Mouse (Mus musculus) natural killer cell, adult 2 months (primary cell): ENCODE results near the gene Ddr2.
A peak's percentile ranks its signal among the peaks of the same experiment; 100 is the strongest.
"Not testable (repeated sequence)": the region's sequence is repeated elsewhere in the genome, so short reads cannot be mapped to it uniquely, and the experiment has no call there.

Experiments used
- DNase-seq, 2 experiments: peaks; one replicate each; pipeline ENCODE4 v3.0.0; 2022; ENCODE audit warnings: low spot score in 2 of 2

Ddr2 gene

DNA sequence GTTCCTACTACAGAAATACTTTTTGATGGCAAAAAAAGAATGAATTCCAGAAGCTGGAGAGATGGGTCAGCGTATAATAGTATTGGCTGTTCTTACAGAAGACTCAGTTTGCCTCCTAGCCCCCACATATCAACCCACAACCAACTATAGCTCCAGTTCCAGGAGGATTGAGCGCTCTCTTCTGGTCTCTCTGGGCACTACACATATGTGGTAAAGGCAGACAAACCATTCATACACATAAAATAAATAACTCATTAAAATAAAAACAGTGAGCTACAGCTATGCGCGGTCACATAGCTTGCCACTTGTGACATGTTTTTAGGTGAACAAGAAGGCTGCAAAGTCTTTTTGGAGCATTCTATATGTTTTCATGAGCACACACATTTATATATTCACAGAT lies 71.2 kb downstream of the Ddr2 start:
- no peak for DNase-seq

DNA sequence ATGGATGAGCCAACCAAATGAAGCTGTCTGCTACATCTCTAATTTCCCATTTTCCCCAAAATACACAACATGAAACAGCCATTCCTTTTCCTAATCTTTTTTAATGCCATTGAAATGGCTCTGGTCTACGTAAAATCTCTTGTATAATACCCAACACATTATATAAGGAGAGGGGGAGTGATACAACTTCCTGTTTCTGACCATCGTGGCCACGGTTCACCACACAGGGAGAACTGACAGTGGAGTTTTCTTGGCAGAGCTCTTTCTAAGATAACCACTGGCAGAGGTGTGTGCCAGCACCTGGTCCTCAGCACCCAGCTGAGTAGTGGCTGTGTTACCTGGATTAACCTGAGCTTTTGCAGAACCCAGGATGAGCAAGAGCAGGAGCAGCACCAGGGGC lies 75.0 kb downstream of the Ddr2 start:
- DNase-seq = no peak

DNA sequence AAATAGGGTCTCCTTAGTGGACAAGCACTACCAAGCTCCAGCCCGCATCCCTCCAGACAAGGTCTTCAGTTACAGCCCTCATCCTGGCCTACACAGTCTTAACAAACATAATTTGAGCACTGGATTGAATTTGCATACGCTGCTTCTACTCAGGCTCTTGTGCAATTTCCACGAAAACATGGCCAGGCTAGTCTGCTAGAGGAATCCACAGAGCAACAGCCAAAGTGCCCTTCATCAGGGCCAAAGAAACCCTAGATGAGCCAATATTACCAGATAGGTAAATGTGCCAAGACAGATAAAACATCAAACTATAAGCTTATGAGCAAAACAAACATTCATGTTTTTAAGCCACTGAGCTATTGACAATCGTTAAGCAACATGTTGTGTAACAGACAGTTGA lies 75.6 kb downstream of the Ddr2 start:
- no peak for DNase-seq

DNA sequence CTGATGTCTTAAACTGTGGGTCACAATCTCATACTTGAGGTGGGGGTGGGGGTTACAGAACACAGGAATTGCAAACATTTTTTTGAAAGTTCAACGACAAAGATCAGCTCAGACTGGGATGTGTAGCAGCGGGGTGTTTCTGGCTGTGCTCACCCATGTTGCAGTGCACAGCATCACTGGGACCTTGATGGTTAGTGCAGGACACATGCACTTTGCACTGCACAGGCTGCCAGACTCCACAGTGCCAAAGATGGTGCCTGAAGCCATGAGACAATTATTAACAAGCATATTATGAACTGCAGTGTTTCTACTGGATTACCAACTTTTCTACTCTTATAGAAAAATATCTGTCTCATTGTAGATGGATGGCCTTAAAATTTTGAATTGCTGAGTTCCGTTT lies 78.9 kb downstream of the Ddr2 start:
- no peak for DNase-seq

DNA sequence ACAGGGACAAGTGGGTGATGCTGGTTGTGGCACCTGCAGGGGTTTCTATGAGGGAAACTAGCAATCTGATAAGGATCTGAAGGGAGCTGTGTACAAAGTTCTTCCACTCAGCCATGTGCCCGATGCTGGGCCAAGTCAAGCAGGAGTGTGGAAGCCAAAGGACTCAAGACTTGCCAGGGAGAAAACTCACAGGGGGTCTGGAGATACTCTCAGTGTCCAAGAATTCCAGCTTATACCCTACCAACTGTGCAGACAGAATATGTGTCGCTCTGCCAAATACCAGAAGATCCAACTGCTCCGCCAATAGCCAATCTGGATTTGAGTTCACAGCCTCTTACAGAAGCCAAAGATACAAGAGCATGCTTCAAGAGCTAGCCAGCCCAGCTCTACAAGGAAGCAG lies 95.8 kb downstream of the Ddr2 start:
- no peak for DNase-seq

DNA sequence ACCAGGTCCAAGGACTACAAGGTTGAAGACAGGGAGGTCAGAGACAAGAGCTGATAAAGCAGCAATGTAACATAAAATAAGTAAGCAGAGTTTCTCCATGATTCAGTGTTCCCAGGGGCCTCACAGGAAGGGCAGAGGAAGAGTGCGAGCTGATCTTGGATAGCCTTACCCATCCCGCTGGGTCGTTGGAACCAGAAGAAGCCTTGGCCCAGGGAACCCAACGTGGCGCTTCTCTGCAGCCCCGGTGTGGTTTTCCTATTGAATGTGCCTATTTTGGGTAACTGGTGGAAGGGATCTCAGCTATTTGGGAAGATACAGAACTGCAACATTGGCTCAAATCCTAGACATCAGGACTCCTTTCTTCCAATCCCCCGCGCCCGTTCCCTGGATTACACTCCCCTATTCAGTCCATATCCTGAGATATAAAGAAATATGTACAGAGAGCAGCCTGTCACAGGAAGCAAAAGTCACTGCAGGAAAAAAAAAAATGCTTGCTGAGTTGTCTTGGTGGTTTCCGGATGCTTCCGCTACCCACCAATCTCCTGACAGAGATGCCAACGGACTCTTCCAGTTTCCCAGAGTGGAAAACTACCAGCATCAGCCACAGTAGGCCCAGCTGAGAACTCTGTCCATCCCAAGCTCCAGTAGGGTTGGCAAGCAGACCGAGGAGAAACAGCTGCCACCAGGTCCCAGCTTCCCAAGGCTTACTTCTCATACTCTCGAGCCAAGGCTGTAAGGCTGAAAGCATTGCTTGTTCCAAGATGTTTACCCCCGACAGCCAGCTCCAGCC lies 99.7 kb downstream of the Ddr2 start:
- no peak for DNase-seq

DNA sequence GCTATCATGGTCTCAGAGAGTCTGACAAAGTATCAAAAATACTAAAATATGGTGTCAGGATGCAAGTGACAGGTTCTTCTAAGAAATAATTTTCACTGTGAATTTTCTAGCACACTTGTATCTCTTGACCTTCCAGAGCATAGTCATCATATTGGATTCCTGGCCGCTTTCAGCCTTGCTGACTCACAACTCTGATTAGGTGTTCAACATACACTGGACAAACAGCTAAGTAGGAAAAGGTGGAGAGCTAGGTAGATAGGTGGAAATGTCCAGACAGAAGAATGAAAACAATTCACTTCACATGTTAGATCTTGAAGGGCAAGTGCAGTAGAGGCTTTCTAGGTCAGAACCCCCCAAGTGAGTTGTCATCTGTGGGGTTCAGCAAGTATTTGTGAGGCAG lies 101.3 kb downstream of the Ddr2 start:
- no peak for DNase-seq

DNA sequence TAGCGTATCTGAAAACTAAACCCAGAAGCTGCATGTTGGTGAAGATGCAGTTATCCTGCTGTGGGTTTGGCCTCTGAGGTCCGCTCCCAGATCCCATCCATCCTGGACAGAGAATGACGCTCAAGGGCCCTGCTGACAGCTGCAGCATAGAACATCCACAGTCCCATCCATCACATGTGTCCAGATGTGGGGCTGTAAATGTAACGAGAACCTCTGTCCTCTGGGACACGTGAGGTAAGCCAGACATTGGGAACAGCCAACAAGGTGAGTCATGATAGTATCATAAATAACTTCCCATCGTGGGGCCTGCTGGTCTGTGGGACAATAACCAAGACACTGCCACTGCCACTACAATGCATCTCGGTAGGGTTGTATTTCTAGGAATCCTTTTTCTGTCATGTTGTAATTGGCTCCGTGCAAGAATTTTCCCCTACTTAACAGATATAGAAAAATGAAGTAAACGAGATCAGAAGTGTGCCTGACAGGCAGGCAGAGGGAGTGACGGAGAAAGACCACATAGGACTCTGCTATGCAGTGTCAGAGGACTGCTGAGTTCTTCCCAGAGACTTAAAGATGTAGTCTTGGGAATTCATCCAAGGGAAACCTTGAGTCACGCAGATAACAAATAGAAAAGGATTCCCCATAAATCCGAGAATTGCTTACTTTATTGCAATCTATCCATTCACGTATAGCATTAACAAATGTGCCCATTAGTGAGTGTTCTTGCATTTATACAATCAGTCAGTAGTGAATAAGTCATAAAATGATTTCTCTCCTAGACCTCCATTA lies 101.9 kb downstream of the Ddr2 start:
- DNase-seq = no peak

DNA sequence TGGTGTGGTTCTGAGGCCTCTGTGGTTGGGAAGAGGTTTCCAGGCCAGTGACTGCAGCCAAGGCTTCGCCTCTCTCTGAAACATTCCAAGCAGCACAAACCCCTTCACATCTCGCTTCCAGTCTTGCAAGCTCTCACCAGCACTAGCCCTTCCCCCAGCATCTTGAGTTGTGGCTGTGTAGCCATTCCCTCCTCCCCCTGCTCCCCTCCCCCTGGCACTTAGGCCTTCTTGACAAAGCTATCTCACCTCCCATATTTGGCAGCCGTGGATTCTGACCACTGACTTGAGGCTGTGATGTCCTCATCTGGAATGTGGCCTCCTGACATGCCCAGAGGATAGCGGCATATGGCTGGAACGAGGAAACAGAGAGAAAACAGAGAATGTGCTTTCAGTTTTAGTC lies 104.0 kb downstream of the Ddr2 start:
- DNase-seq = no peak

DNA sequence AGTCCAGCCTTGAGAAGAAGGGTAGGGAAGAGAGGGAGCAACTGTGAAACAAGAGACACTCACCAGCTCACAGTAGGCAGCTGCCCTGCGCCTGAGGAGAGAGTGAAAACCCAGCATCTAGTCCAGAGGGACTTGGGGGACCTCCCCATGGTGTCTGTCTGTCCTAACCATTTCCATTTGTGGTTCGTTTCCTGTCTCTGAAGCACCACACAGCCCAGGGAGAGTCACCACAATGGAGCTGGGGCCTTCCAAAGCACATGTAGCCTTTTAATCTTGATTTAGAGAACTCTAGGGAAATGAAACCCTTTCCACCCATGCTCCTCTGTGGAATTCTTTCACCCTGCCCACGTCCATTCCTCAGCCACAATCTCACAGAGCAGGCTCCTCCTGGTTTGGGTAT lies 105.3 kb downstream of the Ddr2 start:
- DNase-seq = no peak

DNA sequence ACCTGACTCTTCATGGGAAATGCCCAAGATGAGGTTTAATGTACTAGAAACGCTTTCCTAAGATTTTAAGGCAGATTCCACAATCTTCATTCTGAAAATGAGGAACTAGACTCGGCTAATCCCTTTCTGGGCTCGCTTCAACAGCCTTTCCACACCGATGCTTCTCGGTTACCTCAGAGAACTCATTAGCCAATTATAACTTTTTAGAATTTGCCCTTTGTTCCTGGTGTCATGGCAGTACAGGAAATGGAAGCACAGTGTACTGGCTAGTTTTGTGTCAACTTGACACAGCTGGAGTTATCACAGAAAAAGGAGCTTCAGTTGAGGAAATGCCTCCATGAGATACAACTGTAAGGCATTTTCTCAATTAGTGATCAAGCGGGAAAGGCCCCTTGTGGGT lies 116.7 kb downstream of the Ddr2 start:
- not testable (repeated sequence) for DNase-seq

DNA sequence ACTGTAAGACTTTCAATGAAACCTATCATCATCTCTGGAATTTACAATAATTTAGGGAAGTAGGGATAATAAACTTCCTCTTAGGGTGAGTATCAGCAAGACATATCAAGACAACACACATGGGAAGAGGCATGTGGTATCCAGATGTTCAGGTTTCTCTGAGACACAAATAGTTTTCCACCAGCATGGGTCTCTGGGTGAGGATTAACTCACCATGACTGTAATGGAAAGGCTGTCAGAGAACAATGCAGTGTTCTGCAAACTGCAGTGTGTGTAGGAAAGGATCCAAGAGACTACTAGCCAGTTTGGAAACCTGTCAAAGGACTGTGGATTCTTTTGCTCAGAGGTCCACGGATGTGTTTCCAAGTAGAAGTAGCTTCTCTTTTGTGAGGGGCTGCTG lies 124.4 kb downstream of the Ddr2 start:
- DNase-seq = no peak

DNA sequence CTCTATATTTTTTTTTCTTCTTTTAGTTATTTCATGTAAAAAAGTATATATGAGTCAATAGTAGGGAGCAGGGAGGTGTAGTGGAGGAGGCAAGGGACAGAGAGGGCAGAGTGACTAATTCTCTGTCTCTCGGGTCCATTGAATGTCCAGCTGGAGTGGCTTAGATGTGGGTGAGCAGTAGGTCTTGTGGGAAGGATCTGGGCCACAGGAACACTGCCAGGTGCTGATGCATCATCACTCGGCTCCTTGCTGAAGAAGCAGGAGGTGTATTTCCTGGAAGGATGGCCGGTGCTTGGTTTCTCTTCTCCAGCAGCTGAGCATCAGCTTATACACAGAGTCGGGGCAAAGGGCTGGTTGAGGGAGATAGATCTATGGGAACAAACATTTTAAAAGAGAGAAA lies 132.9 kb downstream of the Ddr2 start:
- DNase-seq = no peak

DNA sequence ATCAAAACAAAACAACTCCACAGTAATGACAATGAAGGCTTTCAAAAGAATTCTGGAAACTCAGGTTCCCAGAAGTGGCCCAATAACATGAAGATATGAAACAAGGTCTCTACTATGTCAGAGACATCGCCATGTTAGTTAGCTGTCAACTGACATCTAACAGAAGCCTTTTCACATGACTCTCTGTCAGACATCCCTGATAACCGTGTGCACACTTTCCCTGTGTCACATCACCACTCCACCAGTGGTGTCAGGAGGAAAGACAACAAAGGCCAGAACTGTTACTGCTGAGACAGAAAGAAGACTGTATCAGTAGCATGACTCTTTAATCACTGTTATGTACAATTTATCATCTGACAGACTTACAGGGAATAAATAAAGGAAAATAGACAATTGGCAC lies 138.6 kb downstream of the Ddr2 start:
- no peak for DNase-seq

DNA sequence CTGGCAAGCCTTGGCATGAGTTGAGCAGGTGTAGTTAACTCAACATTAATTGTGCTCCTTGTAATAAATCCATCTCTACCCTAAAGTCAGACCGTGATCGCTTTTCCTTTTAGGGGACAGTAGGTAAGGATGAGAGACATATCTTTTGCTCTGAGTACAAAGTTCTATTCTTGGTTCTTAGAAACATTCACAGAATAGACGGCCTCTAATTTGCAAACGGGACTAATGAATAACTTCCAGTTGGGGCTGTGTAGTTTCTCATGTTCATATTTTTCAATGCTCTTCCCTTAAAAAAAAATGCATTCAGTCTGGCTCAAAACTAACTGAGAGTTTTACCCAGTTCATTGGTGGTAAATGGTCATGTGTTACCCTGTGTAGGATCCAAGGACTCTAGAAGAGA lies 139.6 kb downstream of the Ddr2 start:
- no peak for DNase-seq

DNA sequence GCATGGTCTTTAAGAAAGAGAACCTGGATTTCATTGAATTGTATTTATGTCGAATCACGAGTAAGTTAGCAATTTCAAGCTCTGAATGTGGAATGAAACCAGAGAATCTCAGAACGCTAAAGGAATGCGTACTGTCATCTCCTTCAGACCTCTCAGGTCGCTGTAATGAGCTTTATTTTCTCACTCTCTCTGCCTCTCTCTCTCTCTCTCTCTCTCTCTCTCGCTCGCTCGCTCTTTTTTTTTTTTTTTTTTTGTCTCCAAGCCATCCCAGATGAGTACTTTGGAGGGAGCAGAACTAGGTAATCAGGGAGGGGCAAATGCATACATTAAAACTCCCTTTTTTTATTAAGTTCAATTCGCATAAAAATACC lies 141.1 kb downstream of the Ddr2 start:
- DNase-seq = no peak

DNA sequence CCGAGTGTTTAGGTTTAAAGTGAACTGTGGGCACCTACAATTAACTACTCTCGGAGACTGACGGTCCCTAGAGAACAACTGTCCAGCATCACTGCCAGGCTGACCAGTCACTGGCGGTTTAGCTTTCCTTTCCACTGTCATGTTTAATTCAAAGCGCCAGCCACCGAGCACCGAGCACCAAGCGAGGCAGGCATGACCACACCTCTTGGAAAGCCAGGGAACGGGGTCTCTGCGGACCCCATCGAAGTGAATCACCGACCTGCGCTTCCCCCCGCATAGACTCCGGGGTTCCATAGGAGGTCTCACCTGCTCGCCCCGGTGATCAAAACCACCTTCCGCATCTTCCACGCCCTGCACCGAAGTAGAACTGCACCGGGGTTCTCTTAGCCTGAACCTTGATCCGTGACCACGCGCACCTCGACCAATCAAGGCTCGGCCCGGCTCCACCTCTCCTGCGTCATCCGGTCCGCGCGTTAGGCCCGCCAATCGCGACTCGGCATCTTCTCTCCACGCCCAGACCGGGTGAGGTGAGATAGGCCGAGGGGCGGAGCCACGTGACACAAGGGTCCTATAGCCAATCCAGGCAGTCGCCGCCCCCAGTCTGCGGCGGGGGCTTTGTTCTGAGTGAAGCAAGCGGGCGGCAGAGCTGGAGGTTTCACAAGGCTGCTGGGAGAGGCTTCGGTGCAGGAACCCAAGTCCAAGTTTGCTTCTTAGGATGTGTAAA lies 141.6 kb downstream of the Ddr2 start, which contains the start of gene Hsd17b7:
Hsd17b7 (minus strand) TSS at position 450 of the 724 bp plus-strand sequence.
- DNase-seq = peak; percentile 96 to 98

DNA sequence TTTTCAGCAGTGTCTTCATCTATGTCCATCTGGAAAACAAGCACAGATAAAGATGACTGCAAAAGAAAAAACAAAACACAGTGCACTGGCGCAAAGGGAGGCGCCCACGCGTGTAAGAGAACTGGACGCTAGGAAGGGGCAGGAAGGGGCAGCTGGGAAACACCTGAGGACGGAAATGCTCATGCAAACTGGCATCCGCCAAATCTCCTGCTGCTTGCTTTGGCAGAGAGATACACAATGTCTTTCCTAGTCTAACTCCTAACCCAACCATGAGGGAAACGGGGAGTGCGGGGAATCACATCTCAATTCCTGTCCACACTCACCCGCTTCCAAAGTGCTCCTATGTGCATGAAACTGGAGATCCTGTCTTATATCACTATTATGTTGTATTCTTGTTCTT lies 157.5 kb downstream of the Ddr2 start:
- DNase-seq = no peak

DNA sequence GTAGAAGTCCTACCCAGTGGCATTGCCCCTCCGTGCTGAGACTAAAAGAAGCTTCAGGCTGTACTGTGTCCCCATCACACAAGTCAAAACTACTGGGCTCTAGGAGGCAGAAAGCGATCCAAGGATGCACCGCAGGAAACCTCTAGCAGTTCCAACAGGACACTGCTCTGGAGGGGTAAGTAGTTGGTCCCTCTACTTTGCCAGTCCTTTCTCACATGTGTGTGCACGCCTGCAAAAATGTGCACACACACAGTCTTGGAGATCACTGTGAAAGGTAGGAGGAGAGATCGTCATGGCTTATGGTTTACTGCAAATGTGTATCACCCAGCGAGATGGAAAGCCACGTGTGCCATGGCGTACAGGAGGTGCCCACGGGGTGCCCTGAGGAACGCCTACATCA lies 157.9 kb downstream of the Ddr2 start:
- no peak for DNase-seq

DNA sequence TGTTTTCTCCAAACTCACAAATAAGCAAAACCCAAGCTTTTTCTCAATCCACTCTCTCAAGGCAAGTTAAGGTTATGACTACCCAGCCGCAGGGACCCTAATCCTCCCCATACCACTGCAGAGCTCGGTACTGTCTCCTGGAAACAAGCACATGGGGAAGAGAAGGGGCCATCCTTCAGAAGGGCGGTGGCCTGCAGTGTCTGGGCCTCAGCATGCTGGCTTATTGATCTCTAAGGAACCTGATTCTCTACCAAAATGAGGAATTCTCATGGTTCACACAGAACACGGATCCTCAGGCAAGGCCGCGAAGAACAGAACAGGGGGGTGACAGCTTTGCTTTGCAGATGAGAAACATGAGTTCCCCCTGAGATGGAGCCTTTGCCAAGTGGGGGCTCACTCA lies 159.0 kb downstream of the Ddr2 start:
- no peak for DNase-seq

DNA sequence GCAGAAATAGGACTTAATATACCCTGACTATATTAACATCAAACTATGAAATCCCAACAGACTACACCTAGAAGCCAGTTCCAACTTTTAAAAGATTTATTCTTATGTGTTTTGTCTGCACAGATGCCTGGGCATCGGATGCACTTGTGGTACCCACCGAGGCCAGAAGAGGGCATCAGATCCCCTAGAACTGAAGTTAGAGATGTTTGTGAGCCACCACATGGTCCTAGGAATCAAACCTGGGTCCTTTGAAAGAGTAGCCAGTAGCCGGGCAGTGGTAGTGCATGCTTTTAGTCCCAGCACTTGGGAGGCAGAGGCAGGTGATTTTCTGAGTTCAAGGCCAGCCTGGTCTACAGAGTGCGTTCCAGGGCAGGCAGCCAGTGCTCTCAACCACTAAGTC lies 159.9 kb downstream of the Ddr2 start:
- no peak for DNase-seq

DNA sequence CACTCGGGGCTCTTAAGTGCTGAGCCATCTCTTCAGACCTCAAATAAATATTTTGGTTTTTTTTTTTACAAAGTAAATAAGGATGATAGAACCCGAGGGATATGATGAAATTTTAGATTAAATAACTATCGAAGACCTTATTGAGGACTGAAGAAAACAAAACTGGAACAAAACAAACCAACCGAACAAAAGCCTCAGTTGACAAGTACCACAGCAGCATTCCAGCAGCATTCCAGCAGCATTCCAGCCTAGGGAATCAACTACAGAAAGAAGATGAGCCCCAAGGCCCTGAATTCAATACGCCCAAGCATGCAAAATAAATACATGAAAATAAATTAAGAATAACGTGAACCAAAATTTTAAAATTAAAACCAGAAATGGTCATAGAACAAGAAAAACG lies 160.6 kb downstream of the Ddr2 start:
- no peak for DNase-seq

DNA sequence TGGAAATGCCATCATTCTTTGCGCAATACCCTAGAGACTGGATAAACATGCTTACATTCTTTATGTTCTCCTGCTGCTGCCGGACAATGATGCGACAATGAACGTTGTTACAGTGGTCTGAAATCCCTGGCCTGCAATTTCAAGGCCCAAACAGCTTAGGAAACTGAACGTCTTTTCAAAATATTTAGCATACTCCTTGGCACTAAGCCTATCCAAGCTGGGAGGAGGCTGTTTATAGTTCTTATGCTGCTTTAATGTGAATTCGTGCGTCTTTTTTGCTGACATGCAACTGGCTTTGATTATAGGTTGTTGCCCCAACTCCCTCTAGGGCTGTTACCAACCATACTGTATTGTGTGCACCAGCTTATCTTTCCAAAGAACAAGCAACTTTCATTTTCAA lies 161.7 kb downstream of the Ddr2 start:
- DNase-seq = no peak
